ENCODE assay signal across 10 mouse cellular contexts in genomic region chr11:111766371-111767011, GRCm38 (mm10).
A peak's percentile ranks its signal among the peaks of the same experiment; 100 is the strongest.
DNase-seq lines count a peak whose midpoint lies in the region; ATAC-seq lines count a peak whose summit lies in the region.
"Had no signal": no experiment of that assay in that cellular context is flagged by ENCODE, and none has a peak within 500 bp of the region (broad histone marks: within the 10 kb centered on the region; RNA-seq: fewer than 3 reads in every experiment).

No protein-coding gene starts in this region.

- no peaks in the 10 kb centered on the region for H3K27me3 ChIP-seq in hindbrain, embryonic 12.5 days
- no peaks in the 10 kb centered on the region for H3K27me3 ChIP-seq in neural tube, embryonic 13.5 days
- H3K27me3 ChIP-seq: stomach, embryonic 15.5 days had no signal

- H3K9ac ChIP-seq in hindbrain, embryonic 12.5 days: no peak overlapping the region
- no peak overlapping the region for H3K9ac ChIP-seq in neural tube, embryonic 13.5 days
- H3K9ac ChIP-seq: liver, postnatal 0 days; stomach, embryonic 15.5 days had no signal

- H3K4me3 ChIP-seq in hindbrain, embryonic 12.5 days: no peak overlapping the region
- H3K4me3 ChIP-seq in neural tube, embryonic 13.5 days: no peak overlapping the region
- H3K4me3 ChIP-seq: stomach, embryonic 15.5 days had no signal

- H3K4me1 ChIP-seq in hindbrain, embryonic 12.5 days: no peaks in the 10 kb centered on the region
- H3K4me1 ChIP-seq in neural tube, embryonic 13.5 days (replicated peaks): 0 out of 2 replicates have a peak, but pooled peaks cover 6% of the 10 kb centered on the region
- H3K4me1 ChIP-seq: stomach, embryonic 15.5 days had no signal

- H3K9me3 ChIP-seq in hindbrain, embryonic 12.5 days (replicated peaks): no peaks in the 10 kb centered on the region
- H3K9me3 ChIP-seq in neural tube, embryonic 13.5 days: no peaks in the 10 kb centered on the region
- H3K9me3 ChIP-seq: stomach, embryonic 15.5 days had no signal

- ATAC-seq in hindbrain, embryonic 12.5 days (ENCODE audit: low FRiP score): peak; percentile 85
- no peak for ATAC-seq in neural tube, embryonic 13.5 days (ENCODE audit: low read depth)
- ATAC-seq: liver, postnatal 0 days had no signal

- no peak overlapping the region for H3K4me2 ChIP-seq in hindbrain, embryonic 12.5 days (replicated peaks)
- no peak overlapping the region for H3K4me2 ChIP-seq in neural tube, embryonic 13.5 days
- H3K4me2 ChIP-seq: stomach, embryonic 15.5 days had no signal

- peak overlapping the region; percentile 26; the same call in 1 of the 2 replicates for H3K27ac ChIP-seq in hindbrain, embryonic 12.5 days
- H3K27ac ChIP-seq in neural tube, embryonic 13.5 days (replicated peaks): peak overlapping the region; percentile 34; the same call in 1 of the 2 replicates
- H3K27ac ChIP-seq: stomach, embryonic 15.5 days had no signal

- H3K36me3 ChIP-seq in hindbrain, embryonic 12.5 days: no peaks in the 10 kb centered on the region
- no peaks in the 10 kb centered on the region for H3K36me3 ChIP-seq in neural tube, embryonic 13.5 days
- H3K36me3 ChIP-seq: stomach, embryonic 15.5 days had no signal

- DNase-seq in cerebellum, postnatal 10 days: peak; percentile 25 to 38
- DNase-seq in cerebellum, adult 18-20 months: no peak
- peak; percentile 10 for DNase-seq in right cerebral cortex, postnatal 4 days
- DNase-seq in right cerebral cortex, postnatal 36 days (ENCODE audit: low spot score in 2 of 2): no peak
- no peak for DNase-seq in ovary, postnatal 10 days (ENCODE audit: low spot score)
- no peak for DNase-seq in cerebellum, adult 9-11 months
- DNase-seq: liver, postnatal 0 days had no signal

- WGBS in hindbrain, embryonic 12.5 days: 31% methylated on average over 6 of the region's 6 CpGs
- 19% methylated on average over 6 of the region's 6 CpGs for WGBS in neural tube, embryonic 13.5 days

Comparison
In these comparisons a context has a peak if more than half of its experiments do, and no peak if none do; other contexts are left out.
1. DNase-seq: peak in cerebellum, postnatal 10 days (2 of 2) and right cerebral cortex, postnatal 4 days (single experiment); none in cerebellum, adult 18-20 months (0 of 2), right cerebral cortex, postnatal 36 days (0 of 2), ovary, postnatal 10 days (single experiment) and cerebellum, adult 9-11 months (single experiment).